Mouse (Mus musculus) mature B cell (primary cell): Measurements from ENCODE around the gene Sh3pxd2a.

Experiments used
- in situ Hi-C: fragments of 300-500 bp; cut with MboI; formaldehyde crosslinking; loops from 2 replicates; pipeline ENCODE4 v1.14.3; 2019

Sh3pxd2a gene

DNA sequence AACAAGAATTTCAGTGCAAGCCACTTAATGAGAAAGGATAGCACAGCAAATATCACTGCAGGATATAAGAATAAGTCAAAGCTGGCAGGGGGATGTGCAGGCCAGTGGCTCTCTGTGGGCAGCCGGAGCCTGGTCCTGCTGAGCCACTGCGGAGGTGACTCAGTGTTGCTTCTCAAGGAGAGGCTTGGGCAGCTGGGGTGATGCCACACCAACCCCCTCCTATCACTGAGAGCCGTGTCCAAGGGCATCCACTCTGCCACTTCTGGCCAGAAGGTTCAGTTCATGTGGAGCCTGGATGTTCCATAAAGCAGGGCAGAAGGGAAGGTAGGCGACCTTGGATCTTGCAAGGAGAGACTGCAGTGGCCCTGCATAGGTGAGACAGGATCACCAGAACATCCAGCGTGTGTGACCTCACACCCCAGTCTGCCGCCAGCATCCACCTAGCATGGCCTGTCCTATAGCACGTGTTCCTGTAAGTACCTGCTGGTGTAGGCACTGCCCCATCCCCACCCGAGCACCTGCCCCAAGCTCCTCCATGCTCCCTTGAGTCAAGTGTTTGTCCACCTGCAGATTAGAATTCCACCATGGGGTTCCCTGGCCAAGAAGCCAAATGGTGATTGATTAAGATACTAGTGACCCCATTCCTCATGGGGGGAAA lies 89.2 kb downstream of the Sh3pxd2a start:
- in situ Hi-C loops = no loop called here

DNA sequence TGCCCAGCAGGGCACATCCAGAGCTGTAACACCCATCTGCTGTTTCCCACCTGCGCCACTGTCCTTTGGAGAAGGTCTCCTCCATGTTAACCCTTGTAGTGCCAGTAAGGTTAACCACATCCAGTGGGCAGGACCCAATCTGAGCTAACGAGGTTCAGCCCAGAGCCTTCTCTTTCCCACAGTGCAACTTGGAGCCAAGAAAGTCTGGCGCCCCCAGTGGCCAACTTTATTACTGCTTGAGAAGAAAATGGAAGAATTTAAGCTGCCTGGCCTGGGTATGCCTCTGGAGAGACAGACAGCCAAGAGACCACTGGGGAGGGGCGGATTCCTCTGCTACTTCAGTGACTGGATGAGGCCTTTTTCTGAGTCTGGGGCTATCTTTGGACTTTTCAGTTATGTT lies 89.8 kb downstream of the Sh3pxd2a start:
- in situ Hi-C loops = no loop called here

- in situ Hi-C loops = no loop called here
Measured at GRCm38 (mm10) chr19:47372044-47372443, 92.2 kb downstream of the Sh3pxd2a start.

GRCm38 (mm10) chr19:47371521-47371920 lies 92.7 kb downstream of the Sh3pxd2a start:
- in situ Hi-C loops = no loop called here

- in situ Hi-C loops = no loop called here
Measured at GRCm38 (mm10) chr19:47369008-47369407, 95.2 kb downstream of the Sh3pxd2a start.

- in situ Hi-C loops = no loop called here
Measured at GRCm38 (mm10) chr19:47367271-47367879, 96.8 kb downstream of the Sh3pxd2a start.

DNA sequence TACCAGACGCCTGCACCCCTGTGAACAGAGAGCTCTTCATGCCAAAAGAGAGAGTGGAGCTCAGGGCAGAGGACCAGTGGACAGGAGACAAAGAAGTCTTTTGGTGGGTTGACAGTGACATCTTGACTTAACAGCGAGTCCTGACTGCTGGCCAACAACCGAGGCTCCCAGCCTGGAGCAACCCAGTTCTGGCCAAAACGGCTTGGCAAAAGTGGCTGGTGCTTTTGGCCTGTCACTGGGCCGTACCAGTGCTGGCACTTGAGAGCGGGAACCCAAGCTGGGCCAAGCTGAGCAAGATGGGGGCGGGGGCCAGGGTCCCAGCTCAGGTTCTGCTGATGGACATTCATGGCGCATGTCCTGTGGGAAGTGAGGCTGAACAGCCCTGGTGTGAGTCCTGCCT lies 97.6 kb downstream of the Sh3pxd2a start:
- in situ Hi-C loops = no loop called here

DNA sequence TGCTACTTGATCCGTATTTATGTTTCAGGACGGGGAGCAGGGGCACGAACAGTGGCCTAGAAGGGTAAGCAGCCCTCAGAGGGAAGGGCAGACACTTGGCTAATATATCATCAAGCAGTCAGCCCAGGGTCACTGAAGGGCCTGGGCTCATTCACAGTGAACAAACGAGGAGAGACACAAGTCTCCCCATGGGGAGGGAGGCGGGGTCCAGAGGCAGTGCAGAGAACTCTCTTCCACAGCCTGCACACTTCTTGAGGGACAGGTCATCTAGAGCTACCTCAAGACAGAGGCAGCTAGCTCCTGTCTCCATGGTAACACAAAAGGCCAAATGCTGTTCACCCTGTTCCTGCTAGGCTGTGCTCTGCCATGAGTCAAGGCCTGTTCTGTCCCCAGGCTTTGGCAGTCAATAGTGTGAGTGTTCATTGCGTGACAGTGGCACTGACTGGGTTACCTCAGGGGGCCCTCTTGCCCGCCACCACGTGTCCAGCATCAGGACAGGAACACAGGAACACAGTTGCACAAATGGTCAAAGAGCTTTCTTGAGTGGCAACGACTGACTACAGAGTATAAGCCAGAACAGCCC lies 101.0 kb downstream of the Sh3pxd2a start:
- in situ Hi-C loops = no loop called here

- in situ Hi-C loops = no loop called here
Measured at GRCm38 (mm10) chr19:47360921-47361320, 103.3 kb downstream of the Sh3pxd2a start.

GRCm38 (mm10) chr19:47360017-47360416 lies 104.2 kb downstream of the Sh3pxd2a start:
- in situ Hi-C loops = no loop called here

DNA sequence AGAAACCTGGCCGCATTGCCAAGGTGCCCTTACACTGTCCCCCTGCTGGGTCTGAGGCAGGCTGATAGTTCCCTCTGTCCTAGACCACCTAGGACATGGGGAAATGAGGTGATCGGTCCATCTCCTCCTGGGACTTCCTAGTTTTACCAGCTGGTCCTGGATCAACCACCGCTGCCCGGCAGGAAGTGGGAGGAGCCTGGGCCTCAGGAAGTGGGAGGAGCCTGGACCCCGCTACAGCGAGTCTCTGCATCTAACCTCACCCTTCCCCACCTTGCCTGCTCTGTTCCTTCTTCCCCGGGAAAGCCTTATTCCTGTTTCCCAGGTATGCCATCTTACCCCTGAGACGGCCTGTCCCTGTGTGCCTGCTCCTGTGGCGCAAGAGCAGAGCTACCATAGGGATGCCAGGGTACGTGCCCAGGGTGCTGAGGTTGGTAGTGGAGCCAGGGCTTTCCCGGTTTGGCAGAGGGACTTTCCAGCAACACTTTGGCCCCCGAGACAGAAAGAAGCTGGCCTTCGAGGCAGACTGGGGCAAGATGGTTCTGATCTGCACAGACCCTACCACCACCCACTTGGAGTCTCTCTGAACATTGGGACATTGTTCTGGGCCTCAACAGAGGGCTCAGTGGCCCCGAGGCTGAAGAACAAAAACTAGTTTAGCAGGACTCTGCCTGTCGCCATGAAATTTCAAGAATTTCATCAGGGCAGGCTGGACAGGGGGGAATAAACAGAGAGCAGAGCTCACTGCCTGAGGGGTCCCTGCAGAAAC lies 104.9 kb downstream of the Sh3pxd2a start:
- in situ Hi-C loops = loop anchor here (5.0 kb wide), 1 partner anchor 108 kb away; no protein-coding TSS in a partner anchor

DNA sequence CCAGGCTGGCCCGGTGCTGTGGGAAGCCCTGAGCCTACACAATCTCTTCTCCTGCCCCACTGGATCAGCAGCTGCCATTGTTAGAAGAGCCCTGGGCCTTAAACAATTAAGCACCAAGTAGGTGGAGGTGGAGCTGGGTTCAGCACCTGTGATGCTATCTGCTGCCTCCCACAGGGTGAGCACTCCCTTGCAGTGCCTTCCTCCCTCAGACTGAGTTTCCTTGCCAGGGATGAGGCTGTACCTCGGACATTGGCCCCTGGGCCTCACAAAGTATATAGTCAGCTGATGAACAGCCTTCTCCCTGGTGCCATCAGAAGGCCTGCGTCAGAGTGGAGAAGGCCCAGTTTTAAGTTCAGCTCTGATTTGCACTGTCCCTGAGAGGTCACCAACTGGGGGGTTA lies 106.9 kb downstream of the Sh3pxd2a start:
- in situ Hi-C loops = loop anchor here (5.0 kb wide), 1 partner anchor 110 kb away; no protein-coding TSS in a partner anchor

DNA sequence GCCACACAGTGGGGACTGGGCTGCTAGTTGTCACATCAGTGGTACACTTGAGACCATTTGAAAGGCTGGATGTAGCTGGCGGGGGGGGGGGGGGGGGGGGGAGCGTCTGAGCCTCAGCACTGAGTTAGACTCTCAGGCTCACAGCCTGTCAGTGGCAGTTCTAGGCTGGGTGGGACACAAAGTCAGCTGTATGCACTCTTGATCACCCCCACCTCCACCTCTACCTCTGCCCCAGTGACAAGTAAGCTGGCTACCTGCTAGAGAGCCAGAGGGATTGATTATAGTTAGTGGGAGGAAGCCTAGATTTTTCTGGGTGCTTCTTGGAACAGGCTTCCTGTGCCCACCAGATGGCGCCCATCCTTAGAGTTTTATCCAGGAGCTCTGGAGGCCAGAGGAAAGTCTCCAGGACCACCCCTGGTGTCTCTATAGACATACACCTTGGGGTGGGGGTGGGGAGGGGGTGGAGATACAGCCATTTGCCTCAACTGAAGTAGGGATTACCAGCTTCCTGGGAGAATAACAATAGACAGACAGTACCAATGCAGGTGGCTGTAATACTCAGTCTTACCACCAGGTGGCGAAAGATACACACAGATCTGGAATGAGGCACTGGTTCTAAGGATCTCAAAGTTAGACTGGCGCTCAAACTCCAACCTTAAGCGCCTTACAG lies 107.9 kb downstream of the Sh3pxd2a start:
- in situ Hi-C loops = loop anchor here (5.0 kb wide), 1 partner anchor 111 kb away; no protein-coding TSS in a partner anchor

GRCm38 (mm10) chr19:47354456-47354855 lies 109.7 kb downstream of the Sh3pxd2a start:
- in situ Hi-C loops = no loop called here

- in situ Hi-C loops = no loop called here
Measured at GRCm38 (mm10) chr19:47349043-47349442, 115.2 kb downstream of the Sh3pxd2a start.

DNA sequence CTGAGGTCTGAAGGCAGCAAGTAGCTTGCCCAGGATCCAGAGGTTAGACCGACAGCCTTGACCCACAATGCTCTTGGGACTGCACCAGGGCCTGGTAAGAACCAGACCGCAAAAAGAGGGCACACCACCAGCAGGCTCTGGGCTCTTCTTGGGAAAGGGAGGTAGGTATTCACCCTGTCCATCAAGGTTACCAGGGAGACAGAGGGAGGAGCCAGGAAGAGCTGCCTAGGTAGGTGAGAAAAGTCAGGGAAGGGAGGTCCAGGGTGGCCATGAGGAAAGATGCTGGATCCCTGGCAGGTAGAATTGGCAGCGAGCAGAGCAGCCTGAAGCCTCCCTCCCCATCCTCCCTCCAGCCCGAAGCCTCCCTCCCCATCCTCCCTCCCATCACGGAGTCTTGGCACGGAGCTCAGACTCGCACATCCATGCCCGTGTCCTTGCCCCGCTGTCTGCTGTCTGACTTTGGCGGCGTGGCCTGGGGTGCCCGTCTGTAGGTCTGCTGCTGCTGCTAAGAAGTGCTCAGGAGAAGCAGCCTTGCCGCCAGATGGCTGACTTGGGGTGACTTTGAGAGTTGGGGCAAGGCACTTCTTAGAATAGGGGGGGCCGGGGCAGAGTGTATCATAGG lies 115.7 kb downstream of the Sh3pxd2a start:
- in situ Hi-C loops = no loop called here

DNA sequence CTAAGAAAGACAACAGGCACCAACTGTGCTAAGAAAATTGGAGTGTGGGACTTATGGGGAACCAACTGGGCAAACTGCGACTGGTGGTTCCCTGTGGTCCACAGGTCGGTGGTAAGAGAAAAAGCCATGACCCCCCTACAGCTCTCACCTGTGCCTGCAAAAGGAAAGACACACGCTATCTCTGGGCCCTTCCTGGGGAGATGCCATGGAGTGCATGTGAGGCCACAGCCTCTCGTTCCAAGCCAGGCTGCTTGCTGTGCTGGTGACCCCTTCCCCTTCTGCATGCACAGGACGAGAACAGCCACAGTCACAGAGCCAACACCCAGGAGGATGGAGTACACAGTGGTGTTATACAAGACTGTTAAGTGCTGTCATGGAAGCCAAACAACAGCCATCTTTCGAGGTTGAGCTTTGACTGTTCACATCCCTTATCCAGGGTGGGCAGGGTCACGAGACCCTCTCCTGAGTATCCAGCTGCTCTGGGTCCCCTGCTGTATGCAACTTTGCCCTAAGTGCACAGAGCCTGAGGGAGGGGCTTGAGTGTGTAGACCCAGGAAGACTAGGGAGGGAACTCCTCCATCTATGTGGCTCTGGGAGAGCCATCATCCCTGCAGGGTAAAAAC lies 117.1 kb downstream of the Sh3pxd2a start:
- in situ Hi-C loops = no loop called here

GRCm38 (mm10) chr19:47346606-47347005 lies 117.6 kb downstream of the Sh3pxd2a start:
- in situ Hi-C loops = no loop called here

- in situ Hi-C loops = no loop called here
Measured at GRCm38 (mm10) chr19:47345851-47346568, 118.2 kb downstream of the Sh3pxd2a start.

GRCm38 (mm10) chr19:47343422-47343821 lies 120.8 kb downstream of the Sh3pxd2a start:
- in situ Hi-C loops = no loop called here
